Mouse (Mus musculus): ENCODE measurements around the gene Pdgfa. TPM values are rescaled to one million over a fixed set of nuclear protein-coding genes. Genes with fewer than 3 reads are reported as not detected.

Pdgfa gene
- polyA plus RNA-seq, 1 experiment from 2014 or later = 14.5 TPM

DNA sequence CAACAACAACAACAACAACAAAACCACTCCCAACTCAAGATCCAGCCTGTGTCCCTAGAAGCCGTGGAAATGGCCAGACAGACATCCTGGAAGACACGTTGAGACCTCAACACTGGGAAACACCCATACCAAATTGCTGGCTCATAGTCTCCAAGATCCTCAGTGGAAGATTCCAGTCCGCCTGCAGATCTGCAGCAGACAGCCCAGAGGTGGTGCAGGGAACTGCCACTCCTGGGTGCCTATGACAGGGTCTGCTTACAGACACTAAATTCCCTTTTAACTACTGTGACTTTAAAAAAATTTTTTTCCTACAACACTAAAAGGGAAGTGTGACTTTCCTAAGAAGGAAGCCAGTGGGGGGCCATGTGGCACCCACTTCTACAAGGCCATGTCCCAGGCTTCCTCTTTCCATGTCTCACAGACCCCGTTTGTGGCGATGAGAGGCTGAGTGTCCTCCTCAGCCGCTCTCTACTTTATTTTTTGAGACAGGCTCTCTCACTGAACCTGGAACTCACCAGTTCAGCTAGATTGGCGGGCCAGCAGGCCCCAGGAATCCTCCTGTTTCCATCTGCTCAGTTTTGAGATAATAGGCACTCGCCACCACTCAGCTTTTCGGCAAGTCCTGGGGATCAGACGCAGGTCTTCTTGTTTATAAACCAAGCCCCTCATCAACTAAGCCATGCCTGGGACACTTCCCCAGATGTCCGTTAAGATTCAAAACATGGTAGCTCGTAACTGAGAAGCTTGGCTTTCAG, 27.4 kb upstream of the Pdgfa start:
- WGBS = 80% methylated on average over 12 of the region's 12 CpGs
- DNase-seq (ENCODE audit: low spot score) (no peak), ATAC-seq (no peak)
- no peak overlapping the region for H3K4me3 ChIP-seq (ENCODE audit: low read depth, low read length)
- H3K9me3 ChIP-seq (replicated peaks; ENCODE audit: control insufficient read depth, low read length) = no peaks in the 10 kb centered on the region
- no peak overlapping the region for H3K27ac ChIP-seq (ENCODE audit: low read depth, low read length)
- no peaks in the 10 kb centered on the region for H3K27me3 ChIP-seq (replicated peaks; ENCODE audit: control insufficient read depth, insufficient read depth, low read length)
- no peak overlapping the region for H3K4me2 ChIP-seq (ENCODE audit: low read length)
- H3K4me1 ChIP-seq (ENCODE audit: control insufficient read depth, insufficient read depth, low read length) = no peaks in the 10 kb centered on the region
- no peaks in the 10 kb centered on the region for H3K36me3 ChIP-seq (ENCODE audit: control insufficient read depth, insufficient read depth, low read length)
- no peak overlapping the region for H3K9ac ChIP-seq (ENCODE audit: low read length)

DNA sequence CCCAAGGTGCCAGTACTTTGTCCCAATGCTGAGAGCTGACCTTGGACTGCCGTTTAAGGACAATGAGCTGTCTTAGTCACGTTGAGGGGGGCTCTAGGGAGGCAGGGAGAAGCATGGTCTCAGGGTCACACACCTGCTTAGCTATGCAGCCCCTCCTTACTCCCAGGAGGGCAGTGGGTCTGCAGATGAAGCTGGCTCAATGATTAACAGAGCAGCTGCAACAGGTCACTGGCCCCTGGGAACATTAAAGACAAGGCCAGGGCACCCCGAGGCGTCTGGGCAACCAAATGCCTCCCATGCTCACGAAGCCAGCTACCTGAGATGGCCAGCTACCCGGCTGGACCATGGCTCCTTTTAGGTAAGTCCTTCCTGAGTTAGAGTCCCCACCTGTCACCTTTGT, 23.4 kb upstream of the Pdgfa start:
- no peak for ATAC-seq

DNA sequence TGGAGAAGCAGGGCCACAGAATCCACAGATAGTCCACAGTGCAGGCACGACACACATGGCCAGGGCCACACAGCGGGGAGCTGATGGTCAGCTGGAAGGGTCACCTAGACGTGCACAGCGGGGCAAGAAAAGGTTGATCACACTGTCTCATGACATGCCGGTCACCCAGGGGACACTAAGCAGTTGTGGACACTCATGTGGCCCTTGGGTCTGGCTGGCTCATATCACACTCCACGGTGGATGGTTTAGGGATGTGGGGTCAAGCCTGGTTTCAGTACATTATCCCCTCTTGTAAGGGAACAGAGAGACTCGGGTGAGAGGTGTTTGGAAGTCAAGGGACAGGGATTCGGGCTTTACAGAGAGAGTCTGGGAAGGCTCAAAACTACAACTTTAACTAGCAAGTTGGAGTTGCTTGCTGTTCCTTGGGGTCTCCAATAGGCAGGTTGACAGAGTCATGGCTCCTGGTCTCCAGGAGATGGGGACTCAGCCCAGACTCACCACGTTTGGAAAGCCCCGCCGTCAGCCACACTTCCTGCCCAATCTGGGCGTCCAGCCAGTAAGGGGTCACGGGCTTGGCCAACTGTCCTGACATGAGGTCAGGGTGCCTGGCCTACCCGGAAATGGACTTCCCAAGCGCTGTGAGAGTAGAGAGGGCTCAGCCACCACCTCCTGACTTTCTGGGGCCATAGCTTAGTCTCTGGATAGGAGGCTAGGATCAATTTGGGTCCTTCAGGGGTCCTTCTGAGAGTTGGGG, 20.4 kb upstream of the Pdgfa start:
- no peak for DNase-seq (ENCODE audit: low spot score)
- ATAC-seq = no peak

More for the DNA sequence above, 23.4 kb upstream of the Pdgfa start:
- WGBS = 82% methylated on average over 6 of the region's 6 CpGs
- H3K4me3 ChIP-seq (ENCODE audit: low read depth, low read length) = no peak overlapping the region
- 0 out of 2 replicates have a peak, but pooled peaks cover 4% of the 10 kb centered on the region for H3K36me3 ChIP-seq (ENCODE audit: control insufficient read depth, insufficient read depth, low read length)
- no peak for DNase-seq (ENCODE audit: low spot score)
- H3K4me2 ChIP-seq (ENCODE audit: low read length) = no peak overlapping the region
- no peaks in the 10 kb centered on the region for H3K9me3 ChIP-seq (replicated peaks; ENCODE audit: control insufficient read depth, low read length)
- H3K4me1 ChIP-seq (ENCODE audit: control insufficient read depth, insufficient read depth, low read length) = no peaks in the 10 kb centered on the region
- H3K9ac ChIP-seq (ENCODE audit: low read length) = no peak overlapping the region
- no peaks in the 10 kb centered on the region for H3K27me3 ChIP-seq (replicated peaks; ENCODE audit: control insufficient read depth, insufficient read depth, low read length)
- no peak overlapping the region for H3K27ac ChIP-seq (ENCODE audit: low read depth, low read length)

DNA sequence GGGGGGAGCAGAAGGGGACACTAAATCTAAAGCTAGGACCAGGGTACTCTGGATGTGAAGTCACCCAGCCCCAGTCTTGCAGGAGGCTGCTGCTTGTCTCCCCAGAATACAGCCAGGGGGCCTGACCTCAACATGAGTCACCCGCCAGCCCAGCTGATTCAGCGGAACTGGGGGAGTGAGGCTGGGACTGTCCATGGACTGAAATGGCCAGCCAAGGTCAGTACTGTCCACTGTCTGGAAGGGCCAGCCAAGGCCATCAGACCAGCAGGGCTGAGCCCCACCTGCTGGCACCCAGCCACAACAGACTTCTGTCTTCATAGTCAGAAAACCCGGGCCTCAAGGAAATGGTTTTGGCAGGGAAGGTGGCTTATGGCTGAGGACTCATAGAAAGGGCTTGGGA, 17.9 kb upstream of the Pdgfa start:
- Histone ChIP-seq H3K4me2 (ENCODE audit: low read length) (no peak overlapping the region), H3K9ac (ENCODE audit: low read length) (no peak overlapping the region), H3K9me3 (replicated peaks; ENCODE audit: control insufficient read depth, low read length) (no peaks in the 10 kb centered on the region), H3K4me1 (ENCODE audit: control insufficient read depth, insufficient read depth, low read length) (no peaks in the 10 kb centered on the region), H3K27me3 (replicated peaks; ENCODE audit: control insufficient read depth, insufficient read depth, low read length) (no peaks in the 10 kb centered on the region), H3K4me3 (ENCODE audit: low read depth, low read length) (no peak overlapping the region), H3K27ac (ENCODE audit: low read depth, low read length) (no peak overlapping the region), H3K36me3 (ENCODE audit: control insufficient read depth, insufficient read depth, low read length) (0 out of 2 replicates have a peak, but pooled peaks cover 4% of the 10 kb centered on the region)
- DNase-seq (ENCODE audit: low spot score) (no peak), ATAC-seq (no peak)
- WGBS = 82% methylated on average over 3 of the region's 3 CpGs

More for the DNA sequence above, 20.4 kb upstream of the Pdgfa start:
- Histone ChIP-seq H3K4me2 (ENCODE audit: low read length) (no peak overlapping the region), H3K9me3 (replicated peaks; ENCODE audit: control insufficient read depth, low read length) (no peaks in the 10 kb centered on the region), H3K27ac (ENCODE audit: low read depth, low read length) (no peak overlapping the region), H3K36me3 (ENCODE audit: control insufficient read depth, insufficient read depth, low read length) (0 out of 2 replicates have a peak, but pooled peaks cover 4% of the 10 kb centered on the region), H3K4me1 (ENCODE audit: control insufficient read depth, insufficient read depth, low read length) (no peaks in the 10 kb centered on the region), H3K27me3 (replicated peaks; ENCODE audit: control insufficient read depth, insufficient read depth, low read length) (no peaks in the 10 kb centered on the region), H3K4me3 (ENCODE audit: low read depth, low read length) (no peak overlapping the region), H3K9ac (ENCODE audit: low read length) (no peak overlapping the region)
- 82% methylated on average over 15 of the region's 15 CpGs for WGBS

DNA sequence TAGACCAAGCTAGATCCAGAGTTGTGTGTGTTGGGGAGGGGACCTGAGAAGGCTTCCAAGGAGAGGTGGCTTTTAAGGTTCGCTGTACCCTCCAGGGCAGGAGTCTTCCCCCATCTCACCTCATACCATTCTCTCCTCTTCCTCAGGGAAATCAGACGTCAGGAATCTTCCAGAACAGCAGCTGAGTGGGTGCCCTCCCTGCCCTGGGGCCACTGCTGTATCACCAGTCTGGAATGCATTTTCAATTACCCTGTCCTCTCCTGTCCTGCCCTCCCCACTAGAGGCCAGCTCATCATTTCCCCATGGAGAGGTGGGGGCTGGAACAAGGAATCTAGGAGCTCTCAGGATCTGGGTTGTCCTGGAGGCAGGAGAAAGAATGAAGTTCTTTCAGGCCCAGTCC, 13.5 kb upstream of the Pdgfa start:
- no peaks in the 10 kb centered on the region for H3K9me3 ChIP-seq (replicated peaks; ENCODE audit: control insufficient read depth, low read length)
- no peaks in the 10 kb centered on the region for H3K4me1 ChIP-seq (ENCODE audit: control insufficient read depth, insufficient read depth, low read length)
- H3K27me3 ChIP-seq (replicated peaks; ENCODE audit: control insufficient read depth, insufficient read depth, low read length) = no peaks in the 10 kb centered on the region
- DNase-seq (ENCODE audit: low spot score) (no peak), ATAC-seq (no peak)
- no peak overlapping the region for H3K4me2 ChIP-seq (ENCODE audit: low read length)
- H3K9ac ChIP-seq (ENCODE audit: low read length) = no peak overlapping the region
- no peak overlapping the region for H3K27ac ChIP-seq (ENCODE audit: low read depth, low read length)
- no peak overlapping the region for H3K4me3 ChIP-seq (ENCODE audit: low read depth, low read length)
- 85% methylated on average over 2 of the region's 2 CpGs for WGBS
- no peaks in the 10 kb centered on the region for H3K36me3 ChIP-seq (ENCODE audit: control insufficient read depth, insufficient read depth, low read length)

DNA sequence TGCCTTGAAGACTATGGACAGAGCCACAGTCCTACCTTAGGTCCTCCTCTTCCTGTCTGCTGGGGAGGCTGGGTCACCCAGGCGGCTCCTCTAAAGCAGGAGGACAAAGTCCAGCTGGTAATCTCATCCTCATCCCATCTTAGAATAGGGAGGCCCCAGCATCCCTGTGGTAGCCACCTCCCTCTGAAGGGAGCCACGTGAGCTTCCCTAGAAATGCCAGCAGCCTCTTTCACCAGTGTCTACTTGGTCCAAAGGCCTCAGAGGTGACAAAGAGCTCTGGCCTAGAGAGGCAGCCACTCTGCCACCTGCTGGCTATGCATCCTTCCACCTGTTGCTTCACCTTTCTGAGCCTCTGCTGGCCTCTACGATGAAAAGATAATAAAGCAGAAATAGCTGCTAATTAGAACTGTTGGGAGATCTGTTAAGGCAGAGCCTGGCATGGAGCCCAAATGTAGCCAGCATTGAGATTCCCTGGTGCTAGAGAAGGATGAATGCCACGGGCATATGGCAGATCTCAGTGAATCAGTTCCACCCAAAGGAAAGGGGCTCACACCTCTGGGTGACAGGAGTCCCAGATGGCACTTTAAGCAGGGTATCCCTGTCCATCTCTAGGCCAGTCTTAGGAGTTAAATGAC, 10.1 kb upstream of the Pdgfa start:
- H3K27me3 ChIP-seq (replicated peaks; ENCODE audit: control insufficient read depth, insufficient read depth, low read length) = no peaks in the 10 kb centered on the region
- no peak overlapping the region for H3K9ac ChIP-seq (ENCODE audit: low read length)
- H3K4me2 ChIP-seq (ENCODE audit: low read length) = no peak overlapping the region
- 34% methylated on average over 4 of the region's 4 CpGs for WGBS
- H3K4me1 ChIP-seq (ENCODE audit: control insufficient read depth, insufficient read depth, low read length) = no peaks in the 10 kb centered on the region
- H3K9me3 ChIP-seq (replicated peaks; ENCODE audit: control insufficient read depth, low read length) = no peaks in the 10 kb centered on the region
- no peaks in the 10 kb centered on the region for H3K36me3 ChIP-seq (ENCODE audit: control insufficient read depth, insufficient read depth, low read length)
- ATAC-seq (peak; percentile 32; the same call in 1 of the 2 replicates), DNase-seq (ENCODE audit: low spot score) (peak; percentile 67)
- no peak overlapping the region for H3K4me3 ChIP-seq (ENCODE audit: low read depth, low read length)
- H3K27ac ChIP-seq (ENCODE audit: low read depth, low read length) = no peak overlapping the region

DNA sequence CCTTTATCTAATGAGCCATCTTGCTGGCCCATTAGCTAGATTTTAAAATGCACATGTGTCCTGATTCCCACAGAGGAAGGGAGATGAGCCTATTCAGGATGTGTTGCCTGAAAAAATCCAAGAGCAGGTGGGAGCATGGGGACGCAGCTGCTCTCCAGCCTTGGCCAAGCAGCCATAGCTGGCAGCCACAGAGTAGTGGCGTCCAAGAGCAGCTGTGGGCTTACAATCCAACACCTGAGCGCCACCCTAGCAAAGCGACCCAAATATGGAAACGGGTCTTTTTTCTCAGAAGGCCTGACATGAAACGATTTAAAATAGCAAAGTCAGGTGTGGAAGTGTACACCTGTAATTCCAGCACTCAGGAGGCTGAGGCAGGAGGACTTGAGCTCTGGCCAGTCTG, 7.4 kb upstream of the Pdgfa start:
- DNase-seq (ENCODE audit: low spot score) (no peak), ATAC-seq (no peak)
- Histone ChIP-seq H3K27me3 (replicated peaks; ENCODE audit: control insufficient read depth, insufficient read depth, low read length) (peaks cover 1% of the 10 kb centered on the region; the same call in 1 of the 2 replicates), H3K9ac (ENCODE audit: low read length) (no peak overlapping the region), H3K27ac (ENCODE audit: low read depth, low read length) (no peak overlapping the region), H3K9me3 (replicated peaks; ENCODE audit: control insufficient read depth, low read length) (no peaks in the 10 kb centered on the region), H3K4me2 (ENCODE audit: low read length) (no peak overlapping the region), H3K4me3 (ENCODE audit: low read depth, low read length) (no peak overlapping the region), H3K36me3 (ENCODE audit: control insufficient read depth, insufficient read depth, low read length) (no peaks in the 10 kb centered on the region), H3K4me1 (ENCODE audit: control insufficient read depth, insufficient read depth, low read length) (no peaks in the 10 kb centered on the region)
- WGBS = 77% methylated on average over 6 of the region's 6 CpGs

DNA sequence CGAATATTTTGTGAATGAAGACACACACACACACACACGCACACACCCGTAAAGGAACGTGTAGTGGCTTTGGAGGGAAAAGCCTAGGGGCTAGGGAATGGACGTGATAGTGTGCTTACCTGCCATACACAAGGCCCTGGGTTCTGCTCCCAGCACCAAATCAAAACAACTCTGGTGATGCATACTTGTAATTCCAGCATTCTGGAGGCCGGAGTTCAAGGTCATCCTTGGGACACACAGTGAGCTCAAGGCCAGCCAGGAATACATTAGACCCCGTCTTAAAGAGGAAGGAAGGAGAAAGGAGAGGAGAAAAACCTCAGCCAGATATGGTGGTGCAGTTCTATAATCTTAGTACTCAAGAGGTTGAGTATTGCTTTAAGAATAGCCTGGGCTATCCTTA, 2.5 kb upstream of the Pdgfa start:
- Histone ChIP-seq H3K36me3 (ENCODE audit: control insufficient read depth, insufficient read depth, low read length) (no peaks in the 10 kb centered on the region), H3K4me3 (ENCODE audit: low read depth, low read length) (no peak overlapping the region), H3K27ac (ENCODE audit: low read depth, low read length) (no peak overlapping the region), H3K9ac (ENCODE audit: low read length) (no peak overlapping the region), H3K9me3 (replicated peaks; ENCODE audit: control insufficient read depth, low read length) (no peaks in the 10 kb centered on the region), H3K27me3 (replicated peaks; ENCODE audit: control insufficient read depth, insufficient read depth, low read length) (peaks cover 39% of the 10 kb centered on the region), H3K4me2 (ENCODE audit: low read length) (no peak overlapping the region), H3K4me1 (ENCODE audit: control insufficient read depth, insufficient read depth, low read length) (peaks cover 19% of the 10 kb centered on the region)
- WGBS = 70% methylated on average over 7 of the region's 7 CpGs
- ATAC-seq (no peak), DNase-seq (ENCODE audit: low spot score) (no peak)

All from forebrain, embryonic 14.5 days (tissue).